Mouse (Mus musculus): Measurements from ENCODE around the gene Gucy2d.
A peak's percentile ranks its signal among the peaks of the same experiment; 100 is the strongest.

Gene Gucy2d

GRCm38 (mm10) chr7:98490911-98491310 lies 50.7 kb downstream of the Gucy2d start:
- no peak for DNase-seq

GRCm38 (mm10) chr7:98491451-98492200 lies 51.4 kb downstream of the Gucy2d start:
- no peak for DNase-seq

DNA sequence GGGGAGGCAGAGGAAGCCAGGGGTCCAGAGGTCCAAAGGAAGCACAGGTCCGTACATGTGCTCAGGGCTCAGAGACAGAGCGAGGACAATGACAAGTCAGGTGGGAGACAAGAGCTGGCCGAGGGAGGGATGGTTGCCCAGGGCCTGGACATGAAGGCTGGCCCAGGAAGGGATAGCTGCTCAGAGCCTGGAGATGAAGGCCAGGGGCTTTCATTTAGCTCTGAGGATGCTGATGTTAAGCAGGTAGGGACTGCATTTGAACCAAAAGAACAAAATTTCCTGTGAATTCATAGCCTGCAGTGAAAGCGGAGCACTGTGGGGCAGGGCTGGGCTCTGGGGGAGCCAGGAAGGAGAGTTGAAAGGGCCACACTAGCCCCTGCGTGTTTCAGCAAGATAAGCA lies 52.1 kb downstream of the Gucy2d start:
- no peak for DNase-seq

DNA sequence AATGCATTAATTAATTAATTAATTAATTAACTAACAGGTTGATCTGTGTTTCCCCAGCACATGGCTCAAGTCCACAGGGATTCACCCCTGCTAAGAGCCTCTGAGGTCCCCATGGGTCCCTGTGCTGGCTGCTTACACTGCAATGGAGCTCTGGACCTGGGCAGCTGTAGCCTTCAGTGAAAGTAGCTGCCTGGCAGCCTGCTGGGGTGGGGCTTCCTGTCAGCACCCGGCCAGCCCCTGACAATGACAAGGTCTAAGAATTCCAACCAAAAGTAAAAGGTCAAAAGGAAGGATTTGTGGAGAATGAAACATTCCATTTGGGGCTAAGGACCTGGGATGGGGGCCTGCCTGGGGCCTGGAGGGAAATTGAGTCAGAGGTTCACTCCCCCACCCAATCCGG lies 53.1 kb downstream of the Gucy2d start:
- DNase-seq, result no peak

DNA sequence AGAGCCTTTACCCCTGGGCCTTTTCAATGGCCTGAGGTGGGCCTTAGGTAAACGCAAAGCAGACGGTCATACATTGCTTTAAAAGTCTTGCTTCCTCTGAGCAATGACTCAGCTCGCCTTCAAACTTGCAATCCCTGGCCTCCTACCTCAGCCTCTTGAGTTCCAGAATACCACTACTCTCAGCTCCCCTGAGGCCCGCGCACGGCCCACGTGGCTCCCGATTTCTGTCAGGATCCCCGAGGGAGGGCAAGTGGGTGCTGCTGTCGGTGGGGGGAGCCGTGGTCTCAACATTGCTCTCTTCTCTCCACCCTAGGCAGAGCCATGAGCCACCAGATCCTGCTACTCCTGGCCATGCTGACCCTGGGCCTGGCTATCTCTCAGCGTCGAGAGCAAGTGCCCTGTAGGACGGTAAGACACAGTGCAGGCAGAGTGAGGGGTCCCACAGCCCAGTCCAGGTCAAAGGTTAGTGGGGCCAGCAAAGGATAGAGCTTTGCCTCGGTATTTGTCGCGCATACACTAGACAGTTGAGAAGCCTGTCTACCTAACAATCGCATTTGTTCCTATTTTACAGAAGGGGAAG lies 53.8 kb downstream of the Gucy2d start:
- no peak for DNase-seq

DNA sequence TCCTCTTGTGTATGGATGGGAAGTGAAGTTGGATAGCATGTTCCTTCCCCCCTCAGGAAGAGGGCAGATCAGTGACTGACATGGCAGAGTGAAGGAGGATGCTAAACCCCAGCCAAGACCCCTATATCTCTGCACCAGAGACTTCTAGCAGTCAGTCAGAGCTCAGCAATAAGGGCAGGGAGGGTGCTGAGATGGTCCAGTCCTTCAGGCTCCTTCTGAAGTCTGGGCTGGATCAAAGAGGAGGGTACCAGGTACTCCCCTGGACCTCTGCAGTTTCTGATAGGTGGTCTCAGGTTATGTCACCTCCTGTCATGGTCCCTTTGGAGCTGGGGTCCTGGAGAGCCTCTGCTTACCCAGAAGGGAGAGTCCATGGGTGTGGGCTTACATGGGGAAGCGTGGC lies 55.4 kb downstream of the Gucy2d start:
- no peak for DNase-seq

DNA sequence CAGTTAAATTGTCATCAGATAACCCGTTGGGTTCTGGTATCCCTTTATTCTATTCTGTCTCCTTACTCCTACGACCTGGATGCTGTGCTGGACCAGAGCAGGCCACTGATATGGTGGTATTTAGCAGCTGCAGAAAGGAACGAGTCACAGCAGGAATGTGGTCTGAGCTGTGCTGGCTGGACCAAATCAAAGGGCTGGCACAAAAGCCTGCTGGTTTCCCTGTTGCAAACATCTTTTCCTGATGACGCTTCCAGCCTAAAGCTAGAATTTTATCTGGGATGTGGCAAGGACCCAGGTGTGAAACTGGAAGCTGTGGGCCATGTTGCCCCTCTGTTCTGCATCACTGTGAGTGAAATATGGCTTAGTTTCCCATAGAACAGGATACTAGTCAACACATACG lies 57.2 kb downstream of the Gucy2d start:
- DNase-seq, result no peak

DNA sequence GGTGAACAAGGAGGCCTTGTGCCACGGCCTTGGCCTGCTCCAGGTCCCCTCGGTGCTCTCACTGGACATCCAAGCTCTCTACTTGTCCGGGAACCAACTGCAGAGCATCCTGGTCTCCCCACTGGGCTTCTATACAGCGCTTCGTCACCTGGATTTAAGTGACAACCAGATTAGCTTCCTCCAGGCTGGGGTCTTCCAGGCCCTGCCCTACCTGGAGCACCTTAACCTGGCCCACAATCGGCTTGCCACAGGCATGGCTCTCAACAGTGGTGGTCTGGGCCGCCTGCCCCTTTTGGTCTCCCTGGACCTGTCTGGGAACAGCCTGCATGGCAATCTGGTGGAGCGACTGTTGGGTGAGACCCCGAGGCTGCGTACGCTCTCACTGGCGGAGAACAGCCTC lies 57.9 kb downstream of the Gucy2d start:
- no peak for DNase-seq

GRCm38 (mm10) chr7:98498656-98499560 lies 58.7 kb downstream of the Gucy2d start:
- DNase-seq, result peak; percentile 46

- no peak for DNase-seq
Observed at GRCm38 (mm10) chr7:98499561-98500292, 59.5 kb downstream of the Gucy2d start.

DNA sequence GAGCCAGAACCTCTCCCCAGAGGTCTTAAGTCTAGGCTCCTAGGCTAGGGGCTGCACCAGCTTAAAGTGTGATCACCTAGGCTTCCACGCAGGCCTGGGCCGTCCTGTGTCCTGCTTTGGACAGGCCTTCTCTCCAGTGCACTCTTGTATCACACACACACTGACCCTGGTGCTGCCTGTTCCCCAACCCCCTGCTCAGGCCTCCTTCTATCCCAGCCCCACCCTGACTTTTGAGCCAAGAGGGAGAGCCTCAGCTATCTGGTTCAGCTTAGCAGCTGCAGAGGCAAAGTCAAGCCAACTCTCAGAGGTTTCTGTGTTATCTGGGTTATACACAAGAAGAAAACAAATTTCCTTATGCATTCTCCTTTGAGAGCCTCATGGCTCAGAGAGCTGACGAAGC lies 60.3 kb downstream of the Gucy2d start:
- DNase-seq, result no peak

- DNase-seq, result no peak
Observed at GRCm38 (mm10) chr7:98501078-98501477, 60.9 kb downstream of the Gucy2d start.

- DNase-seq, result no peak
Observed at GRCm38 (mm10) chr7:98502921-98503320, 62.7 kb downstream of the Gucy2d start.

DNA sequence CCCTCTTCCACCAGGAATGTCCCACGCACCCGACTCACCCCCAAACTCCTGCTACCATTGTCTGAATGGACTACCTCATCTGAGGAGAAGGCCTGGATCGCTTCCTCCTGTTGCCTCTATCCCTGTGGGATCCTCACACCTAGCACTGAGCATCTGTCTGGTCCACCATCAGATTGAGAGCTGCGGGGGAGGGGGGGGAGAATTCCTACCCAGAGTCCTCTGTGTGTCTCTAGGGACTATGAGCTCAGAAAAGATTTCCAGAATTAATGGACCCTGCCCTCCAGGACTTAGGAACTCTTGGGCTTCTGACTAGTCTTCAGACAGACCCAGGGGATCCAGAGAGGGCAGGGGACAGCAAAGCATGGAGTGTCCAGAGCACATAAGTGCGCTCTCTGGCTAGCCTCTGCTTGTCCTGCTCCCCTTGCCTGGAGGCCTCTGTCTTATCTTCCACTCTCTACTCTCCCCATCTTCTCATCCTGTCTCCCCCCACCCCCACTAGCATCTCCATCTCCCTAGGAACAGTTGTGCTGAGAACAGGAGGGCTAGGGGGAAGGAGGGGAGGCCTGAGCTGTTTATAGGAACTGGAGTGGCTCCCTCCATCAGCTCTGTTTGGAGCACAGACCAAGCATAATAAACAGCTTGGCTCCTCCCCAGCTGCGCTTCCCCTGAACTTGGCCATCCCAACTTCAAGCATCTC lies 63.9 kb downstream of the Gucy2d start:
- no peak for DNase-seq

DNA sequence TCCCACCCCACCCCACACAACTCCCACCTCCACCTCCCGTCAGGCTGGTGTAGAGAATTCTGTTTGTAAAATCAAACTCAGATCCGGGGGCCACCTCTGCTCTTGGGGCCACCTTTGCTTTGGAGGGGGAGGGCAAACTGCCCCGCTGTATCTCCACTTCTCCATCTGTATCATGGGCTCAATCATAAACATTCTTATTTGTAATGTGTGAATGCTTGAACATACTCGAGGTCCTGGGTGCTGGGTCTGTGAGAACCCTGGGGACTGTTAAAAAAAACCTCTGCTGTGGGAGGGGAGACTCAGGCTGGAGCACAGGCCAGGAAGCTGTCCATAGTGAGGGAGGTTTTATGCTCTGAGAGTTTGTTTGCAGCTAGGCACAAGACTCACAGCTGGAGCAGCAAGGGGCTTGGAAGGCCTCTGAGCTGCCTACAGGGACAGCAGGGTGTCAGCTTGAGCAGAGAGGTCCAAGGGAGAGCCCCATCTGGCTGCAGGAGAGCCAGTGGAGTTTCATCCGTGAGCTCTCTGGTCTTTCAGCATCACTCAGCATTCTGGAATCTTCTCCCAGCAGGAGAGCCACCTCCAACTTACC lies 64.6 kb downstream of the Gucy2d start:
- no peak for DNase-seq

DNA sequence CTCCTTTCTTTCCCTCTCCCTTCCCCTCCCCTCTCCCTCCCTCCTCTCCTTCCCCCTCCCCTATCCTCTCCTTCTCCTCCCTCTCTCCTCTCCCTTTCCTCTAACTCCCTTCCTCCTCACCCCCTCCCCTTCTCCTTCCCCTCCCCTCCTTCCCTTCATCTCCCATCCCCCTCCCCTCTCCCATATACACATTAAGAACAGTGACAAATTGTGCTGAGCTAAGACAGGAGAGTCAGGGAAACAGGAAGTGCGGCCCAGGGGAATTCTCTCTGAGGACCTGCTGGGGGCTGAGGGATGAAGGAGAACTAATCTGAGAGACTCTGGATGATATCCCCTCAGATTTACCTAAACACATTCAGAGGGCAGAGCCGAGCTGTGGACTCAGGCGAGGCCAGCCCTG lies 65.4 kb downstream of the Gucy2d start:
- no peak for DNase-seq

GRCm38 (mm10) chr7:98510961-98511958 lies 71.0 kb downstream of the Gucy2d start:
- DNase-seq, result no peak

DNA sequence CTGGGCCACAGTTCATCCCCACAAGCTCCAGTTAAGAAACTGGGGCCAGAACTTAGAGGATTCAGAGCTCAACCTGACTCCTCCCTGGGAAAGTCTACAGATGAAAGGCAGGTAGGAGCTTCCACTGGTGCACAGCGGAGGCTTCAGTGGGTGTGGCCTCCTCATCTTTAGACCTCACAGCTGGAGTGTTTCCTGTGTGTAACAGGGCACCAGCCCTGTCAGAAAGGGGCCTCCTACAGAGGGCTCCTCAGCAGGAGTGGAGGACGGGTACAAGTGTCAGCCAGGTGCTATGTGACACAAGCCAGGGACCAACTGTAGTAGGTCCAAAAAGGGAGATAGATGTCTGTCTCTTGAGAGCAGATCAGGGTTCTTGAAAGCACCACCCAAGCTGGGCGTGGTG lies 73.0 kb downstream of the Gucy2d start:
- no peak for DNase-seq

DNA sequence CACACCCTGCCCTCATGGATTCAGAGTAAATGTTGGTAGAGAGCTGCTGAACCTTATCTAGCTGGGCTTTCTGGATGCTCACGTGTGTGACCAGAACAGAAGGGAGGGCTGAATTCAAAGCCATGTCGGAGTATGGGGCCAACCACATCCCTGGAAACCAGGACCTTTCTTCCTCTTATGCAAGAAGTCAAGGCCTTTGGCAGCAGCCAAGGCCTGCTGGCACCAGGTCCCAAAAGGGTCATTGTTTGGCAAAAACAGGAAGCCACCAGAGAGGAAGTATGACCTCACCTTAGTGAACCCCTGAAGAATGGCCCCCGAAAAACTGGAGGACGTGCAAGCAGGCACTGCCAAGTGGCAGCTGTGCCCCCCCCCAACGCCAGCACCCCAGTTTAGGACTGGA lies 82.4 kb downstream of the Gucy2d start:
- peak; percentile 65 for DNase-seq

DNA sequence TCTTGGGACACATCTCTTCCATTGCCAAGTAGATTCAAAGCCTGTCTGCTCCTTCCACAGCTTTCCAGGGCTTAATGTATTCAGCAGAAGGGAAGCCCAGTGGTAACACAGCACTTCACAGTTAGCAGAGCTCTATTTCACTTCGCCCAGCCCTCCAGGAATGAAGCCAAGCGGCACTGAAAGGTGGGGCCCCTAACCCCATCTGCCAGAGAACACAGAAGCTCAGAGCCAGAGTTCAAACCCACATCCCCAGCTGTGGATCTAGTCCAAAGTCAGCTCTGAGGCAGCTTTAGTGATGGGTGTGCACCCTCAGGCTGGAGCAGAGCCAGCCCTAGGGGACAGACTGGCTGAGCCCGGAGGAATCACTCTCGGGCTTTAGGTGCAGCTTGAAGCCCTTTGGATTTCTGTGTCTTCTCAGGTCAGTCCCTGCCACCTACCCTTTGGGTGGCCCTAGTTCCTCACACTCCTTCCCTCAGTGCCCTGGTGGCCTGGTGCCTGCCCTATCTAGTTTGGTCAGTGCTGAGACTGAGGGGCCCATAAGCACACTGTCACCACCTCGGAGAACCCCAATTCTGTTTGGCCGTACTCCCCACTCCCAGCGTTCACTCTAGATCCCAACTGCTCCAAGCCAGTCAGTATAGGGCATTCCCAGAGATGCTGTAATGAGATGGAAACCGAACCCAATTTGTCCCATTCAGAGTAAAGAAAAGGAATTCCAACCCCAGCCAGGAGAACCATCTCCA lies 83.0 kb downstream of the Gucy2d start:
- DNase-seq, result peak; percentile 61
